Mouse (Mus musculus): Measurements from ENCODE around the gene Svopl.

Gene Svopl

DNA sequence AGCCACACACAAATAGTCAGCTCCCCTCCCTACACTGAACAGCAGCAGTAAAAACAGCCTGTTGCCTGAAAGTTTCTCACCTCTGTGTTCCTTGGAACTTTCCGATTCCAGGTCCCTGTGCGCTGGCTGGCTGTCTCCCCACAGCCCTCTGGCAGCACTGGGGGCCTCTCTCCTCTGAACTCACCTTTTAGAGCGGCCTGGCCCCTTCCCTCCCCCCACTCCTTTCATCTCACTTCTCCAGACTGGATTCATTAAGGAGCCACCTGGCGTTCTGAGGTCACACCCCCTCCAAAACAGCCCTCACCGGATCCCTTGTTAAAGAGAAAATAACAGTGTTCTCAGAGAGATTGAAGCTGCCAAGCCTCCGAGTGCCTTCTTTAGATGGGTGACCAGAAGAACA, at the start of gene Svopl:
Gene Svopl (minus strand): TSS at position 159 of the 400 bp plus-strand sequence.
- DNase-seq = no peak

DNA sequence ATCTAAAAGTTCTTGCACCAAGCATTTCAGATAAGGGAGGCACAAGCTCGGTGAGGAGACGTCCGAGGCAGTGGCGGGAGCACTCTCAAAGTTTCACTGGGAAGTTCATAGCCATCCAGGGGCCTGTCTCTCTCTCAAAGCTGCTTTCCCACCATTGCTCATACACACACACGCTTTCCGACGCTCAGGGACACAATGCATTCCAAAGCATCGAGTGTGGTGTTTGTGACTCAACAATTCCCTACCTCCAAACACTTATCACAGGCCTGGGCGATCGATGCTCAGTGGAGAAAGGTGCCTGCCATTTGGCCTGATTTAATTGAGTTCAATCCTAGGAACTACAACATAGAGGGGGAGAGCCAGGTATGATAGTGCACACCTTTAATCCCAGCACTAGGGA, 47.9 kb upstream of the Svopl start:
- no peak for DNase-seq

DNA sequence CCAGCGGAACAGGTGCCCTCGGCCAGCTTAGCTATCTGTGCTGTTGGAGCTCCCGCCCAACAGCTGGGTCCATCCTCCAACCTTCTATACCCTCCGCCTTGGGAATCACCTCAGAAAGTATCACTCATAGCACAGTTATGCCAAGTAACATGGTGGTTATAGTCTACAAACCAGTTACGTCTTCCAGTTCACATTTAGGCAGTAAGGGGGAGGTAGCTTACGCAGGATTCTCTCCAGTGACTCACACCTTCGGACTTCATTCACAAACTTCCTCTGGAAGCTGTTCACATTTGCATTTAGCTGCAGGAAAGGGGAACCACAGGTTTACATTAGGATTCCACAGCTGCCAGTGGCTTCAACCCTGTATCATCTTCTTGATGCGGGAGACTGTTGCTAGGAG, 45.7 kb upstream of the Svopl start:
- DNase-seq = no peak

DNA sequence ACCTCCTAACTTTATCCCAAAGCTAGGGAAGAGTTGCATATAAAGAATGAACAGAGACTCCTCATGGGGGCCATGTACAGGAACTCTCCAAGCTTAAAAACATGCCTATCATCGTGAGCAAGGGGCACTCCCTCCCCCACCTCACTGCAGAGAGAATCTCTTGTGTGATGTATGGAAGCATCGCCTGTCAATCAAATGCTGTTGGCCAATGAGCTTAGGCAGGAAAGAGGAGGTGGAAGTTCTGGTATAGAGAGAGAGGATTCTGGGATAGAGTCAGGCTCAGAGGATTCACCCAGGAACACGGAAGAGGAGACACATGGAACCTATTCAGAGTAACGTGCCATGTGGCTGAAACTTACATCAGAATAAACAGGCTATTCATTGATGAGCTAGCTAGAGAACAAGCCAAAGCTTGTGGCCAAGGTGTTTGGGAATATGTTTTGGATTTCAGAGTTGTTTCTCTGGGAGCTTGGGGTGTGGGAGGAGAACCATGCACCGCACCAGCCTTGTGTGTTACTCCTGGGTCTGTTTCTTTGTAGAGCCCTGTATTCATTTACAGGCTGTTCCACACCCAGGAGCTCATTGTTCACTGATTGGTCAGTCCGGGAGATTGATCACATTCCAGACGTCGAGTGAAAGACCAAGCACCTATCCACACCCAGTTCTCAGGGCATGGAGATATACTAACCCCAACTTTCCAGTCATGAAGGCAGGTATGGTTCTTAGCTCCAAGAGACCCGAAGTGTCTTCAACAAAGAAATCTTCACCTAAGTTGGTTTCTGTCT, 40.6 kb upstream of the Svopl start:
- DNase-seq = no peak

- no peak for DNase-seq
Observed at GRCm38 (mm10) chr6:38083204-38083603, 36.4 kb upstream of the Svopl start.

DNA sequence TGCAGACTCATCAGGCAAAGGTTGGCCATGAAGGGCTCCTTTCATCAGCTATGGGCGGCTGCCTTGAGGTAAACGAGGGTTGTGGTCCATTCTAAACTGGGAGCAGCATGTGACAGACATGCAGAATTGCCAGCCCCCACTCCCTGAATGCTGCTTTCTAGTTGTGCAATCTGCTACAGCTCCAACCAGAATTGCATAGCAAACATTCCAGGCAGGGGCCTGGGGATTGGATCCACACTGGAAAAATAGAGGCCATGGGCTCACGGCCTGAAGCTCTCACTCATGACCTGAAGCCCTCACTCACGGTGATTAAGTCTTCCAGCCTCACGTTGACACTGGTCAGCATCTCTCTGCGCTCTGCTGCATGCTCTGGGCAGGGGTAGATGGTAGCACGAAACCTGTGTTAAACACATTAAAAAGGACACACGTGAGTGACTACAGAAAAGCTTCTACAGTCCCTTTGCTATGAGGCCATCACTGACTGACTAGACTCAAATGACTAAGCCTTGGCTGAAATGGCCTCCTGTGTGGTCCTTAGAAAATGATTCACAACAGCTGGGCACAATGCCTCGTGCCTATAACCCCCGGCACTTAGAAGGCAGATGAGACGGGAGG, 35.0 kb upstream of the Svopl start:
- DNase-seq = no peak

GRCm38 (mm10) chr6:38080364-38080763, 33.6 kb upstream of the Svopl start:
- no peak for DNase-seq

GRCm38 (mm10) chr6:38073592-38073991, 26.8 kb upstream of the Svopl start:
- DNase-seq = no peak

GRCm38 (mm10) chr6:38072137-38072796, 25.5 kb upstream of the Svopl start:
- no peak for DNase-seq

DNA sequence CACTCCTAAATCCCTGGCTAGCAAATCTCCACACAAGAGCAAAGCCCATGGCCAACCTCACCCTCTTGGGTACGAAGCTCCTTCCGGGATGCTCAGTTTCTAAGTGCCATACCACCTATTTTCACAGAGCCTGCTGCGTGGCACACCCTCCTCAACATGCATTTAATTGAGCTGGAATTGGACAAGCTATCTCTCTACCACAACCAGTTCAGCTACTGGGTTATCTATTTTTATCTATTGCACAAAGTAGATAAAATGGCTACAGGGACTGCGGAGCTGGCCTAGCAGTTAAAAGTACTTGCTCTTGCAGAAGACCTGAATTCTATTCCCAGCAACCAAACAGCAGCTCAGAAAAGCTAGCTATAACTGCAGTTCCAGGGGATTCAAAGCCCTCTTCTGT, 24.5 kb upstream of the Svopl start:
- no peak for DNase-seq

- peak; percentile 65 for DNase-seq
Observed at GRCm38 (mm10) chr6:38066215-38066614, 19.4 kb upstream of the Svopl start.

DNA sequence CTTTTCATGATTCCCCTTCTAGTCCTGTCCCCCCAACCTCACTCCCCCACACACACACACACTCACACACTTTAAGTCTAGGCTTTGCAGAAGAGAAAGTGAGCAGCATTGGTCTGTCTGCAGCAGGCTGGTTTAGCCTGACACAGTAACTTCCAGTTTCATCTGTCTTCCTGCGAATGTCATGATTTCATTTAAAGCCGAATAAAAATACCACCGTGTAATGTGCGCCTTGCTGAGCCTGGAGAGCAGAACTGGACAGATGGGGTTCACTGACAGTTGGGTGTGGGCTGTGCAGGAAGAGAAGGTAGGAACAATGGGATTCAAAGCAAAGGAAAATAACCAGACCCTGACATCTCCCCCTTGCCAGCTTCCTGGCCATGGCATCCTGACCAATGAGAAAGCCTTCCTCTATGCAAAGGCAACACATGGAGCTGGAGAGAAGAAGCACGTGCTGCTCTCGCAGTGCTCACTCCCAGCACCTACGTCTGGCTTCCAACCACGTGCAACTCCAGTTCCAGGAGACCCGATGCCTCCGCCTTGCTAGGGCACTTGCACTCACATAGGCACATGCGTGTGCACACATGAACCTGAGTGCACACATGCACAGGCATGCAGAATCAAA, 18.8 kb upstream of the Svopl start:
- no peak for DNase-seq

DNA sequence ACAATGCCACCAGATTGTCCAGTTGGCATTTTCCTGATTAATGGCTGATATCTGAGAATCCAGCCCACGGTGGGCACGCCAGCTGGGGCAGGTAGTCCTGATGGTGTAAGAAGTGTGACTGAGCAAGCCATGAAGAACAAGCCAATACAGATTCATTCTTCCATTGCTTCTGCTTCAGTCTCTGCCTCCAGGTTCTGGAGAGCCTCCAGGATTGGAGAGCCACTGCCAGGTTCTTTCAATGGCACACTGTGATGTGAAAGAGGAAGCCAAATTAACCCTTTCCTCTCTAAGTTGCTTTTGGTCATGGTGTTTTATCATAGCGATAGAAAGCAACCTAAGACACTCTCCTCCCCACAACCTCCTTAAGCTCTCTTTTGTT, 18.3 kb upstream of the Svopl start:
- DNase-seq = no peak

GRCm38 (mm10) chr6:38064621-38065020, 17.8 kb upstream of the Svopl start:
- DNase-seq = no peak

GRCm38 (mm10) chr6:38058805-38059204, 12.0 kb upstream of the Svopl start:
- peak; percentile 63 for DNase-seq

DNA sequence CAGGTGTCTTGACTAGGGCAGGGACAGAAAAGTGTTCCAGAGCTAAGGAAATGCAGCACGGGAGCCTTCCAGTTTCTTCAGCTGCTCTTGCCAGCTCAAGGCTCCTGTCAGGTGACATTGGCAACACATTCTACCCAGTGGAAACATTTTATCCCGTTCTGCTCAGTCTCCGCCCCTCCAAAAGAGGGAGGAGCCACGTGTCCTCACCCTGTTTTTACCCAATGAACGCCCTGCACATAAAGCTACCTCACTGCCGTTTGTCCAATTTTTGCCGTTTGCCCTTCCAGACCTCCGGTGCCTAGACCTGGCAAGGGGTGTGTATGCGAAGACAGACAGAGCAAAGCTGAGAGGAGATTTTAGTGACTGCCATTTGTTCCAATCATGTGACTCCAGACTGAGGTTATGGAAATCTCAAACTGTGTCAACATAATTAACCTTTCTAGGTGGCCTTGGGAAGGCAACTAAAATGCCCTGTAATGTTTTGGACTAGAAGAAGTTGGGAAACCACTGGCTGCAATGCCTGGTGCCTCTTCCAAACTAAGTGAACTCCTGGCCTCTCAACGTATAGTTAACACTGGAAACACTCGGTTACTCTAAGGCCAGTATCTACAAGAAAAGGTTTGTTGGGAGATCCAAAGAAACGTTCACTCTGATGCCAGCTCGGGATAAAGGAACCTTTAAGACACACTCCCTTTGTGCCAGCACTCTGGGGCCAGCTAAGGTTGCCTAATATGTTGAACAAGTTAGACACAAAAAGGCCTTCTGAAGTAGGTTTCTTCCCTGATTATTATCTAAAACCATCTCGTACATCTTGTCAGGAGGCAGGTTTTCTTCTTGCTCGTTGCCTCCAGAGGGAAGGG, 8.9 kb upstream of the Svopl start:
- no peak for DNase-seq

DNA sequence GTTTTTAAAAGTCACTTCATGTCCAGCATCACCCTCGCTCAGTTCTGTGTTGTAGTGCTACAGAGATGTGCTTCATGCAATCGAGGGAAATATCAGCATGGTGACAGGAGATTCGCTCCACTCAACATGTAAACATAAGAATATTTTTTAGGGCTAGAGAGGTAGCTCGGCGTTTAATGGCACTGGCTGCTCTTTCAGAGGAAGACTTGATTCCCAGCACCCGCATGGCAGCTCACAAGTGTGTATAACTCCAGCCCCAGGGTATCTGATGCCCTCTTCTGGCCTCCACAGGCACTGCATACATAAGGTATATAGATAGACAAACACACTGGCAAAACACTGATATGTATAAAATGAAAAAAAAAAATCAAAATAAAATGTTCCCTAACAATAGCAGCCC, 2.8 kb upstream of the Svopl start:
- DNase-seq = no peak

DNA sequence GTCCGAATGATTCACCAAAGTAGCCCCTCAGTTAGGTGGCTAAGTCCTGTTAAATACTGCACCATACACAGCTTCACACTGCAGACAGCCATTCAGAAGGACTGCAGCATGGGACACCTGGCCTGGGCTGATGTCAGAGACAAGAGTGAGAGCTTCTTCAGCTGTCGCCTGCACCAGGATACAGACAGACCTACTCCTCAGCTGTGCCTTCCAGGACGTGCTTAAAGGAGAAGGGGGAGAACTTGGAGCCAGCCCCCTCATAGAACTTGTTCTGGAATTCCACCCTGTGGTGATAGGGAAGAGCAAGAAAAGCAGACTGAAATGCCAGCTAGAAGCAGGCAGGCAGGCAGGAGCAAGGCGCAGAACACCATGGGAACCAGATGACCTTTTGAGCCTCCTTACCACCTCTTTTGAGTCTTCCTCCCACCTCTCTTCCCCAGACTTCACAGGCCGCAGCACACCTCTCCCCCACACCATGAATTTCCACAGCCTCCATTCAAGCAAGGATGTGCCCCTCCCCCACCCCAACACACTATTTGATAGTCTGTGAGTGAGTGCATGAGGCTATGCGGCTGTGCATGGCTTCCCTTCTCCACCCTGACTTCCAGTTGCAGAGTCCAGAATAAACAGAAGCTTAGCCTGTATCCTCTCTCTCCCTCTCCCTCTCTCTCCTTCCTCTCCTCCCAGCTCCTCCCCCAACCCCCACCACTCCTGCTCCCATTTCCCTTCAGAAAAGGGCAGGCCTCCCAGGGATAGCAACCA, 2.2 kb upstream of the Svopl start:
- peak; percentile 24 for DNase-seq

DNA sequence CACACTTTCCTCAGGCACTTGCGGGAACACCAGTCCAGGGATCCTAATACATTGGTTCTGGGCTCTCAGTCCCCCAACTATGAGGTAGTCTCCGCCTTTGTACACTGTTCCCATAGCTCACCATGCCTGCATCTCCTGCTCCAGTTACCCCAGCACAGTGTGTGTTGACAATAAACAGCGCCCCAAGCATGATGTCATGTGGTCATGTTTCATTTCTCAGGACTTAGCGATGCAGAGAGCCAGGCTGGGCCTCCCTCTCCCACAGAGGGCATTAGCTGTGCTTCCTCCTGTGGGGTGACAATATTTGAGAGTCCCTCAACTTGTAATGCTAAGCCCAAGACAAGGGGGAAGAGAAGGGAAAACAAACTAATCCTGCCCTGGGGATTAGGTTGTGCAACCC, 1.2 kb upstream of the Svopl start:
- no peak for DNase-seq

GRCm38 (mm10) chr6:38032801-38033566, 13.8 kb downstream of the Svopl start:
- no peak for DNase-seq

GRCm38 (mm10) chr6:38031924-38032540, 14.8 kb downstream of the Svopl start:
- DNase-seq = no peak
